Mouse (Mus musculus): ENCODE measurements at regions not wholly inside any gene's neighbourhood (a gene's known extent, or its start where the extent isn't known, plus 50 kb on each side); places are given as distances from the start of the nearest gene placed in this dataset.

DNA sequence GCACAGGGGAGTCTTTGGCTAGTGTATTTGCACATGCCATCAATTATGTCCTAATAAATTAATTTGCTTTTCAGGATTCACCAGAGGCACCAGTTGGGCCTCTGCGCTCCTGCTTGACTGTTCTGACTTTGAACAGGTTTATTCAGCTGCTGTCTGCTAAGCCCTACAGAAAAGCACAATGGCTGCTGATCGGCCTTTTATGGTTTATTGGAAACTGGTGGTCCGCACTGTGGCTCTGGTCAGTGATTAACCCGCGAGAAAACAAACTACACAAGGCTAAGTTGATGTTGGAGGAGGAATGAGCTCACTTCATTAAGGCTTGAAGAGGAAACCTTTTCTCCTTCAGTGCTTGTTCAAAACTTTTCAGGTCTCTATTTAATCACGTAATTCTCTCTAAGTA, 208.4 kb upstream of the Gpr101 start:
- DNase-seq (ENCODE audit: low spot score): no peak

DNA sequence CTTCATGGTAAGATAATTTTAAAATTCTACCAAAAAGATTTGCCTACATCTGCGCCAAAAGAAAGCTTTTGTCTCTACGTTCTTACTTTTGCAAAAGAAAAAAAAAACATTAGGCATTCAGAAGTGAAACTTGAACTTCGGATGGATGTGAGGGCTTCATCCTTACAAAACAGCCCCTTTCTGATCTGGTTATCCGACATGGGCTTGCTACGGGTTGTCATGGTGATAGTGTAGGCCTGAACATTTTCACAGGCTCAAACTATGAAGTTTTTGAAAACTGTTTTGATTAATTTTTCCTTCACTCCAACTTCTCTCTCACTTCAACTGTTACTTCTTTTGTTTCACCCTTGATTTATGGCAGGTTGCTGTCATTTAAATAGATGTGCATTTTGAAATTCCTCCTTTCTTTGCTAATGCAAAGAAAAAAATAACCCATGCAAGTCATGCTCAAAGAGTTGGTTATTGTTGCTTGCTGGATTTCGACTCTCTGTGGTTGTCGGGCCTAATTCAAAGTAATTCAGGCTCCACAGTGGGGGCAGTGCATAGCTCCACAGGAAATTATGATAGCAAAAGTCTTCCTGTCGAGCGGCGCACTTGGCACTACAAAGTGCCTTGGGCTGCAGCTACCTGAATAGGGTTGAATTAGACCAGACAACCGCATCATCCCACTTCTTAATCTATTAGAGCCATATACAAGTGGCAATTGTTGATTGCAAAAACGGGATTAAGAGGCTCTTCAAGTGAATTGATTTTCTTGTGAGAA, 205.7 kb upstream of the Gpr101 start:
- no peak for DNase-seq (ENCODE audit: low spot score)

DNA sequence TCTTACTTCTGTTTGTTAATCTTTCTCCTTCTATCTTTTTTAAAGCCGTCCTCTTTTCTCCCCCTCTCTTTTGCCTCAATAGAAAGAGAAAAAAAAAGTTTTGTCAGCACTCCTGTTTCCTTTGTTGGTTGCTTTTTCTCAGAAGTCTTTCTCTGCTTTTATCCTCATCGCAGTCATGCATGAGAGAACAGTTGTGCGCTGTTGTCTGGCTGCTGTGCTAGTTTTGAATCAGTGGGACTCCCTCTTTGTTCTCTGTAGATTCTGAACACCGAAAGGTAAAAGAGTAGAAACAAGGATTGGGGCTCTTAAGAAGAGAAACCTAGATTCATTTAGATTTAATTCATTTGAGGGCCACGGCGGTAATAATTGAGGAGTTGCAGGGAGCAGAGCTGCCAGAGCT, 204.9 kb upstream of the Gpr101 start:
- no peak for DNase-seq (ENCODE audit: low spot score)

DNA sequence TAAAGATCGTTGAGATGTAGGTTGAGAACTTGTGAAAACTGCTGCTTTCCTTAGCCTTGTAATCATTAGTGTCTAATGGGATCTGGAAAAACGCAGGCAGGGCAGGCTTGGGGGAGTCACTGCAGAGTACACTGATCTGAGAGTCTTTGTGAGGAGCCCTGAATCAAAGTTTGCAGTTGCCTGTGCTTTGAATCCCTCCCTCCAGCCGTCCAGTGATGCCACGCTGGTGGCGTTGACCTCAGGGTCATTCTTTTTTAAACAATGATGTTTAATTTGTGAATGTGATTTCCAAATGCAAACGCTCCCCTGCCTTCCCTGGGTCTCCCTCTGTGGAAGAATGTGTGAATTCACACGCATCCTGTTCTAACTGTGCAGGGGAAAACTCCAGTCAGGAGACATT, 204.4 kb upstream of the Gpr101 start:
- DNase-seq (ENCODE audit: low spot score): no peak

DNA sequence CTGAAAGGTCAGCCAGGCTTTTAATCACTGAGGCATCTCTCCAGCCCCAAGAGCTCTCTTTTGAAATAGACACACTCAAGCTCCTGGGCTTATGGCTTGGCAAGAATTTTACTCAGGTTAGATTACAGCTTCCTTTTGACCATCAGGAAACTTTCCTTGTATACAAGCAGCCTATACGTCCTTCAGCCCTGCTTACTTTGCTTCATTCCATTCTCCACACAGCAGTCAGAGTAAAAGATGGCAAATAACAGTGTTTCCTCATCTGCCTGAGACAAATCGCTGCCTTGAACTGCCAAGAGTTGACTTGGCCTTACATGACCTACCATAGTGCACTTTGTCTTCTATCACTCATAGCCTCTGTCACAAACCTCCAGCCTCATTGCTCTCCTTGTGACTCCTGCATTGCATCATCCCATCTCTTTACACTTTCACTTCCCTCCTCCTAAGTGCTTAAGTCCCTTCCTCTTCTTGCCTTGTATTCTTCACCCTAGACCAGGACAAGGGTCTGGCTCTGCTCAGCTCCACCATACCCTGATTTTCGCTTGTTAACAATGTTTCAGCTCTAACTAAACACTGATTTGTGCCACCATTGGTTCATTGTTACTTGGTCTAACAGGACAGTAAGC, 203.2 kb upstream of the Gpr101 start:
- no peak for DNase-seq (ENCODE audit: low spot score)

DNA sequence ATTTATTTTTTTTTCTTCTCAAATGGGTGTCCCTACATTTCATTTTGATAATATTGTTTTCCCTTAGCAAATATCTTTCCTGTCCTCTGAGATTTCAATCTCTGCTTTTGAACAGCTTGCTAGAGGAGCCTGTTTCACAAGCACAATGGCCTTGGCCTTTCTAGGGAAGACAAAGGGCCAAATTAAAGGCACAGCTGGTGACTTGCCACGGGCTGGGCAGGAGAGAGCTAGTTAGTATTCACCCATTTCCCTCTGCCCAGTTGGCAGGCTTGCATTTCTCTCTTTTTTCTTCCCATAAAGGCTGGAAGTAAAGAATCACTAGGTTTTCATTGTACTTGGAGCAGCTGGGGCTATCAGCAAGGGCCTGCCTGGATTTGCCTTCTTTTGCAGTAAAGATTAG, 188.9 kb upstream of the Gpr101 start:
- no peak for DNase-seq (ENCODE audit: low spot score)

DNA sequence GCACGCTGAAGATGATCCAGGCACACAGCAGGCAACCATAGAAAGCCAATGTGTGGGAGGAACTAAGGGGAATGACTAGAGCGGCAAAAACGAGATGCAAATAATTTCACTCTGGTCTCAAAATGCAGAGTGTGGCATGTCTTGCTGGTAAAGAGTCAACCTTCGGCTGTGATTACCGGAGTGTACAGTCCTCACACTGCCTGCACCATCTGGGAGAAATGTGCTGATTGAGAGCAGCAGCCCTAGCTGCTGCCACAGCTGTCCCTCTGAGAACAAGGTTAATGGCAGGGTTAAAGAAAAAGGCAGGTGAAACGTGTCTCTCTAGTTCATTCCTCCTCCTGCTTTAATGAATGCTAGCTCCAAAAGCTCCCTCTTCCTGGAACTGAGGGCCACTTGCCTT, 173.2 kb upstream of the Gpr101 start:
- DNase-seq (ENCODE audit: low spot score): no peak

DNA sequence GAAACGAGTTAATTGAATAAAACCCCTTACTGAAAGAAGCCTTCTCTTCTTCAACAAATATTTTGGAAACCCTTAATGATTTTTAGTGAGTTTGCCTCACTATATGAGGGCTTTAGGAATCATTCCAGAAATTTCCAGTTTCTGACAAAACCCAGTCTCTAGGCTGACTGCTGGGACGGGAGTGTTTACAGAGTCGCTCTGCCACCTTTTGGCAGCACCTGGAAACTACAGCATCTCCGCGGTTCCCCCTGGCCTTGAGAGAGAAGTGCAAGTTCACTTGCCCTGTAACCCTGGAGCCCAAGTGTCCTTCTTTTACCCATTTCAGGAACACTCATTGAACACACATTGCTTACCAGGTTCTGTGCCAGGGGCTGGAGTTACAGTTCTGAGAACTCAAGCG, 171.4 kb upstream of the Gpr101 start:
- peak; percentile 4 for DNase-seq (ENCODE audit: low spot score)

DNA sequence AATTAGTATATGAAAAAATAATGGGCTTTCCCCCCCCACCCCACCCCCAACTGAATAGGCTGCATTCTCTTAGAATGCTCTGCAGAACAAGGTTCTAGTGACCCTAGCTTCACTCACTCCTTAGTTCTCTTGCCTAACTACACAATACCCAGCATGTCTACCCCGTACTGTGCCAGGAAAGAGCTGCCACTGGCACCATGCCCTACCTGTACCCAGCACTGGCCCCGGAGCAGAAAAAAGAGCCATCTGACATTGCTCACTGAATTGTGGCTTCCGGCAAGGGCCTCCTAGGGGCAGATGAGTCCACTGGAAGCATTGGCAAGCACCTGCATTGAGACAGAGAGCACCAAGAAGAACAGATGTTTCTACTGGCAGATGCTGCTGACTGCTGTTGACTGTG, 156.0 kb upstream of the Gpr101 start:
- DNase-seq (ENCODE audit: low spot score): no peak

DNA sequence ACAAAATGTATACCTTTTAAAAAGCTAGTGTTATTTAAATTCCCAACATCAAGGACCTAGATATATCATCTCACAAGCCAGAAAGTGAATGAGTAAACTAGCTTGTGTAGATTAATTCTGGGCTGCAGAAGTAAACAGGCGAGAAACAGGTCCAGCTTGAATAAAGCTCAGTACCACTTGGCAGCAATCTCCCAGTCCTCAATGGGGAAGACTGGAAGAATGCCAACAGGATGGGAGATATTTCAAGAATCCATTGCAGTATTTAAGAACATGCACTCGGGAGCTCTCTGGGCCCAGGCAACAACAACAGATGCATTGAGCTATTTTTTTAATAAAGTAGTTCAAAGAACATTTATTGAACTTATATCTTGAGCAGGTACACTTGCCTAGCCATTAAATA, 152.5 kb upstream of the Gpr101 start:
- no peak for DNase-seq (ENCODE audit: low spot score)

DNA sequence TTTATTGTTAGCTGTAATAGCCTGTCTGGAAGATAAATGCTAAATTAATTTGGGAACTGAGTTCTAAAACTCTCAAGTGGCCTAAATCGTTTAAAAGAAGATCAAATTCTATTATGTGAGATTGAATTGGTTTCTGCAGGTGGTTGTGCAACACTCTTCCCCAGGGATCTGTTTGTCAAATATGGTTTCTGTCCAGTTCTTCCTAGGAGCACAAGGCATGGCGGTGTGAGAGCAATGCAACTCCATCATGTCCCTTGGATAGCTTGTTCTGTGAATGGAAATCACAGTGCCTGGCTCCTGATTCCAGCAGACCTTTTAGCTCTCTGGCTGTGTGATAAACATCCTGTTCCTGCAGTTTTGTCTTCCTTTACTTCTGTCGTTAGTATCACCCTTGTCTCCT, 151.9 kb upstream of the Gpr101 start:
- no peak for DNase-seq (ENCODE audit: low spot score)

Data from thymus, postnatal 0 days (tissue).